Mouse (Mus musculus) C2C12 (cell line): Measurements from ENCODE around the gene Gsdme.

Experiments
- MYOD1 ChIP-seq: IDR thresholded peaks from one replicate; pipeline ENCODE4 v1.6.1; 2011; ENCODE audit warnings: low read depth; ENCODE audit not compliant: control insufficient read depth, insufficient read length
- USF1 ChIP-seq: IDR thresholded peaks from one replicate; pipeline ENCODE4 v1.6.1; 2011; ENCODE audit warnings: low read depth, mild to moderate bottlenecking, control low read depth, moderate library complexity

DNA sequence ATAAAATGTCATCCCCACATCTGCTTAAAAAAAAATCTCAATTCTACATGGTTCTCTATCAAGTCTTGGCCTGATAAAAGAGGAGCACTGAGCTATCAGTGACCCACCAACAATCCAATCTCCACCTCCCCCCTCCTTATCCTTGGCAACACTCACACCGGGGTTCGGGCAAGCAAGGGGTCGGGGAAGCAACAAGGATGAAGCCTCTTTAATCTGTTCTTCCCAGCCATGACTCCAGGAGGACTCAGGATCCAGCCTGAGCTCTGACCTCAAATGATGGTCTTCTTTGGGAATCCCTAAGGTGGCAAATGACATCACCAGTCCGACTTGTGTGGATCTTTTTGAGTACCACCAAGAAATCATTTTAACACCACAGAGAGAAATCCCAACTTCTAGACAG, 15.9 kb downstream of the Gsdme start:
- no peak for TF ChIP-seq USF1
- TF ChIP-seq MYOD1: no peak
